Mouse (Mus musculus): ENCODE results near the gene Gm20897. TPM values are rescaled to one million over a fixed set of nuclear protein-coding genes. Genes with fewer than 3 reads are reported as not detected.
"Not testable (repeated sequence)": the region's sequence is repeated elsewhere in the genome, so short reads cannot be mapped to it uniquely, and the experiment has no call there.

The Gm20897 gene
- not detected in 2 replicates for total RNA-seq (2012; rRNA removed)

GRCm38 (mm10) chrY:38502138-38502537 is at the start of gene Gm20897:
Gene Gm20897, minus strand, starts transcription at chrY:38502238.
- H3K9ac ChIP-seq (ENCODE audit: insufficient read depth, low read depth, low read length, poor library complexity, severe bottlenecking); H3K36me3 ChIP-seq (ENCODE audit: control insufficient read depth, insufficient read depth, low read length, poor library complexity, severe bottlenecking); in situ Hi-C loops (cut with MboI; ENCODE audit: low sequenced_read_pairs in 2 of 2, unreplicated experiment in 2 of 2); H3K9me3 ChIP-seq (ENCODE audit: control insufficient read depth, insufficient read depth, low read depth, low read length); H3K4me3 ChIP-seq (ENCODE audit: insufficient read depth in 1 of 2, low read depth in 1 of 2, low read length in 2 of 2, poor library complexity in 1 of 2, severe bottlenecking in 1 of 2); DNase-seq (ENCODE audit: low read depth, low spot score); H3K4me1 ChIP-seq (ENCODE audit: control insufficient read depth in 2 of 2, insufficient read depth in 2 of 2, low read length in 2 of 2, poor library complexity in 1 of 2); H3K27ac ChIP-seq (ENCODE audit: insufficient read depth, low read depth, low read length, poor library complexity, severe bottlenecking): not testable (repeated sequence)

Other genes with a start within 250 kb of the Gm20897 start
- gene Gm21732, start 73.5 kb upstream of the Gm20897 start, total RNA-seq (2012; rRNA removed) = not detected in 2 replicates

All from ES-E14 (cell line).